7 mouse cellular contexts compared by ENCODE assay signal in genomic region chr13:3538969-3539562, GRCm38 (mm10). TPM values are rescaled to one million over a fixed set of nuclear protein-coding genes. Genes with fewer than 3 reads are reported as not detected.
A peak's percentile ranks its signal among the peaks of the same experiment; 100 is the strongest.
DNase-seq lines count a peak whose midpoint lies in the region; ATAC-seq and TF ChIP-seq lines count a peak whose summit lies in the region.

No protein-coding gene starts in this region.

- DNase-seq in spleen, adult 2 months (ENCODE audit: low read depth in 1 of 2, low spot score in 2 of 2): no peak
- DNase-seq in spleen, adult 18-20 months: no peak
- peak; percentile 31 for DNase-seq in embryonic facial prominence, embryonic 11.5 days (ENCODE audit: low spot score)
- DNase-seq in intestine, embryonic 14.5 days (ENCODE audit: low spot score): no peak
- peak; percentile 22 for DNase-seq in neural tube, embryonic 10.5 days (ENCODE audit: extremely low spot score, low spot score)
- no peak for DNase-seq in frontal cortex, postnatal 25 days (ENCODE audit: low spot score in 2 of 2)
- DNase-seq in ovary, postnatal 36 days (ENCODE audit: low spot score): no peak

- H3K27ac ChIP-seq in spleen, adult 2 months (ENCODE audit: insufficient read depth, low read length): peak overlapping the region; percentile 97
- peak overlapping the region; percentile 80; the same call in 1 of the 2 replicates for H3K27ac ChIP-seq in embryonic facial prominence, embryonic 11.5 days (replicated peaks; ENCODE audit: low read depth, low read length)
- H3K27ac ChIP-seq in intestine, embryonic 14.5 days (ENCODE audit: low read depth): peak overlapping the region; percentile 97

- H3K4me2 ChIP-seq in embryonic facial prominence, embryonic 11.5 days (ENCODE audit: low read depth, low read length): peak overlapping the region; percentile 60
- peak overlapping the region; percentile 61 for H3K4me2 ChIP-seq in intestine, embryonic 14.5 days (ENCODE audit: low read length)

- H3K4me1 ChIP-seq in spleen, adult 2 months (ENCODE audit: control insufficient read depth, insufficient read depth, insufficient read length): peaks cover 8% of the 10 kb centered on the region
- no peaks in the 10 kb centered on the region for H3K4me1 ChIP-seq in embryonic facial prominence, embryonic 11.5 days (ENCODE audit: control insufficient read depth, insufficient read depth, low read length)
- peaks cover 21% of the 10 kb centered on the region for H3K4me1 ChIP-seq in intestine, embryonic 14.5 days (replicated peaks; ENCODE audit: control insufficient read depth, insufficient read depth, low read length)

- no peaks in the 10 kb centered on the region for H3K27me3 ChIP-seq in spleen, adult 2 months (ENCODE audit: control insufficient read depth, insufficient read depth, low read length)
- no peaks in the 10 kb centered on the region for H3K27me3 ChIP-seq in embryonic facial prominence, embryonic 11.5 days (ENCODE audit: control insufficient read depth, insufficient read depth, low read length)
- H3K27me3 ChIP-seq in intestine, embryonic 14.5 days (replicated peaks; ENCODE audit: control insufficient read depth, insufficient read depth, low read length): no peaks in the 10 kb centered on the region

- no peak for ATAC-seq in embryonic facial prominence, embryonic 11.5 days (replicated peaks; ENCODE audit: insufficient number of reproducible peaks, low FRiP score, low TSS enrichment, low read depth)
- no peak for ATAC-seq in intestine, embryonic 14.5 days (replicated peaks; ENCODE audit: low FRiP score, low TSS enrichment, low read depth)

- no peaks in the 10 kb centered on the region for H3K36me3 ChIP-seq in spleen, adult 2 months (ENCODE audit: control insufficient read depth, insufficient read depth, low read length)
- H3K36me3 ChIP-seq in embryonic facial prominence, embryonic 11.5 days (replicated peaks; ENCODE audit: control insufficient read depth, insufficient read depth, low read depth, low read length): no peaks in the 10 kb centered on the region
- H3K36me3 ChIP-seq in intestine, embryonic 14.5 days (ENCODE audit: control insufficient read depth, insufficient read depth, low read length): no peaks in the 10 kb centered on the region

- peak overlapping the region; percentile 80 for H3K4me3 ChIP-seq in spleen, adult 2 months (ENCODE audit: extremely low read depth, insufficient read depth, insufficient read length)
- H3K4me3 ChIP-seq in embryonic facial prominence, embryonic 11.5 days (ENCODE audit: low read depth, low read length): peak overlapping the region; percentile 61
- peak overlapping the region; percentile 67 for H3K4me3 ChIP-seq in intestine, embryonic 14.5 days (ENCODE audit: low read depth, low read length)

- TF ChIP-seq POLR2A in spleen, adult 2 months (IDR thresholded peaks at IDR 0.05; ENCODE audit: low read depth, low read length): no peak

- H3K9me3 ChIP-seq in embryonic facial prominence, embryonic 11.5 days (replicated peaks; ENCODE audit: control insufficient read depth, low read length): no peaks in the 10 kb centered on the region
- peaks cover 4% of the 10 kb centered on the region; the same call in 1 of the 2 replicates for H3K9me3 ChIP-seq in intestine, embryonic 14.5 days (ENCODE audit: control insufficient read depth, low read length)

- 1% methylated on average over 15 of the region's 15 CpGs for WGBS in spleen, adult 2 months
- 3% methylated on average over 15 of the region's 15 CpGs for WGBS in embryonic facial prominence, embryonic 11.5 days
- 3% methylated on average over 15 of the region's 15 CpGs for WGBS in intestine, embryonic 14.5 days

- peak overlapping the region; percentile 77 for H3K9ac ChIP-seq in embryonic facial prominence, embryonic 11.5 days (replicated peaks; ENCODE audit: low read length)
- H3K9ac ChIP-seq in intestine, embryonic 14.5 days (ENCODE audit: low read length): peak overlapping the region; percentile 91

- no peak for TF ChIP-seq CTCF in spleen, adult 2 months (IDR thresholded peaks at IDR 0.05; ENCODE audit: extremely low read depth, insufficient read depth, insufficient read length, insufficient replicate concordance)

RNA-seq across cellular contexts. Expression of gene Gdi2, which starts 1.2 kb away (rescaled TPM):
- 114 and 130 TPM in 2 replicates for polyA plus RNA-seq in spleen, adult 2 months (2012; rRNA removed)
- 533 and 539 TPM in 2 replicates for polyA plus RNA-seq in embryonic facial prominence, embryonic 11.5 days (2014; fragmentation: Nextera tagmentation; extraction: Ambion mirVana)
- 448 TPM in 2 replicates for polyA plus RNA-seq in intestine, embryonic 14.5 days (2014; fragmentation: Nextera tagmentation; extraction: Ambion mirVana)

Comparison
In these comparisons a context has a peak if more than half of its experiments do, and no peak if none do; other contexts are left out.
1. DNase-seq: peak in embryonic facial prominence, embryonic 11.5 days (single experiment) and neural tube, embryonic 10.5 days (single experiment); none in spleen, adult 2 months (0 of 2), spleen, adult 18-20 months (0 of 2), intestine, embryonic 14.5 days (single experiment), frontal cortex, postnatal 25 days (0 of 2) and ovary, postnatal 36 days (single experiment).
2. Peak in every context shown above with its lines, with median percentiles within 50 percentile points of each other: H3K27ac ChIP-seq and H3K4me3 ChIP-seq.